8 mouse cellular contexts compared by ENCODE assay signal in genomic region chr2:84679016-84679415, GRCm38 (mm10). TPM values are rescaled to one million over a fixed set of nuclear protein-coding genes. Genes with fewer than 3 reads are reported as not detected.
DNase-seq lines count a peak whose midpoint lies in the region; ATAC-seq and TF ChIP-seq lines count a peak whose summit lies in the region.

Gene Tmx2 (minus strand): TSS chr2:84679140.

- TF ChIP-seq CTCF in layer of hippocampus, adult 2 months (conservative IDR thresholded peaks at IDR 0.05), result no peak
- TF ChIP-seq CTCF in forebrain, postnatal 0 days (IDR thresholded peaks at IDR 0.05; ENCODE audit: low read depth), result no peak

- 16% methylated on average over 8 of the region's 8 CpGs for WGBS in forebrain, postnatal 0 days
- 24% methylated on average over 8 of the region's 8 CpGs for WGBS in hindbrain, embryonic 13.5 days
- 10% methylated on average over 8 of the region's 8 CpGs for WGBS in liver, embryonic 12.5 days (ENCODE audit: insufficient replicate concordance)
- 13% methylated on average over 8 of the region's 8 CpGs for WGBS in stomach, embryonic 16.5 days

- H3K4me1 ChIP-seq in forebrain, postnatal 0 days (ENCODE audit: insufficient read depth), result 0 out of 2 replicates have a peak, but pooled peaks cover 14% of the 10 kb centered on the region
- peaks cover 29% of the 10 kb centered on the region for H3K4me1 ChIP-seq in hindbrain, embryonic 13.5 days (replicated peaks)
- H3K4me1 ChIP-seq in liver, embryonic 12.5 days, result peaks cover 61% of the 10 kb centered on the region
- H3K4me1 ChIP-seq in stomach, embryonic 16.5 days (ENCODE audit: control insufficient read depth, insufficient read depth, low read length), result peaks cover 14% of the 10 kb centered on the region

- peak within 1 kb of the TSS; percentile 84 for H3K4me2 ChIP-seq in forebrain, postnatal 0 days (ENCODE audit: low read depth)
- peak within 1 kb of the TSS; percentile 82 for H3K4me2 ChIP-seq in hindbrain, embryonic 13.5 days
- peak within 1 kb of the TSS; percentile 86 for H3K4me2 ChIP-seq in liver, embryonic 12.5 days
- peak within 1 kb of the TSS; percentile 95 for H3K4me2 ChIP-seq in stomach, embryonic 16.5 days (ENCODE audit: low read depth, low read length)

- H3K36me3 ChIP-seq in forebrain, postnatal 0 days (ENCODE audit: insufficient read depth), result peaks cover 24% of the 10 kb centered on the region
- H3K36me3 ChIP-seq in hindbrain, embryonic 13.5 days, result peaks cover 30% of the 10 kb centered on the region
- peaks cover 42% of the 10 kb centered on the region for H3K36me3 ChIP-seq in liver, embryonic 12.5 days
- peaks cover 6% of the 10 kb centered on the region; the same call in 1 of the 2 replicates for H3K36me3 ChIP-seq in stomach, embryonic 16.5 days (ENCODE audit: control insufficient read depth, insufficient read depth, low read length)

- peak within 1 kb of the TSS; percentile 97 for H3K4me3 ChIP-seq in layer of hippocampus, adult 2 months
- H3K4me3 ChIP-seq in forebrain, postnatal 0 days (ENCODE audit: low read depth, low read length), result peak within 1 kb of the TSS; percentile 99
- H3K4me3 ChIP-seq in hindbrain, embryonic 13.5 days, result peak within 1 kb of the TSS; percentile 97
- peak within 1 kb of the TSS; percentile 96 for H3K4me3 ChIP-seq in liver, embryonic 12.5 days
- H3K4me3 ChIP-seq in stomach, embryonic 16.5 days (replicated peaks; ENCODE audit: low read length), result peak within 1 kb of the TSS; percentile 100

- no peak for DNase-seq in layer of hippocampus, adult 2 months (ENCODE audit: low spot score in 2 of 2)
- no peak for DNase-seq in layer of hippocampus, adult 9-10 months (ENCODE audit: low spot score)
- DNase-seq in adrenal gland, adult 18-20 months (ENCODE audit: low spot score in 2 of 2), result no peak
- DNase-seq in forebrain, postnatal 0 days, result no peak
- no peak for DNase-seq in urinary bladder, postnatal 10 days (ENCODE audit: low spot score)

- no peaks in the 10 kb centered on the region for H3K27me3 ChIP-seq in forebrain, postnatal 0 days (ENCODE audit: insufficient read depth, low read length)
- no peaks in the 10 kb centered on the region for H3K27me3 ChIP-seq in hindbrain, embryonic 13.5 days
- H3K27me3 ChIP-seq in liver, embryonic 12.5 days (replicated peaks), result no peaks in the 10 kb centered on the region
- H3K27me3 ChIP-seq in stomach, embryonic 16.5 days (ENCODE audit: control insufficient read depth, insufficient read depth, low read length), result no peaks in the 10 kb centered on the region

- H3K9me3 ChIP-seq in forebrain, postnatal 0 days (ENCODE audit: low read length), result no peaks in the 10 kb centered on the region
- no peaks in the 10 kb centered on the region for H3K9me3 ChIP-seq in hindbrain, embryonic 13.5 days
- H3K9me3 ChIP-seq in liver, embryonic 12.5 days (replicated peaks), result no peaks in the 10 kb centered on the region
- H3K9me3 ChIP-seq in stomach, embryonic 16.5 days (replicated peaks; ENCODE audit: control insufficient read depth, low read length), result no peaks in the 10 kb centered on the region

- H3K27ac ChIP-seq in layer of hippocampus, adult 2 months, result peak within 1 kb of the TSS; percentile 90
- peak within 1 kb of the TSS; percentile 80 for H3K27ac ChIP-seq in forebrain, postnatal 0 days (ENCODE audit: low read depth, low read length)
- peak within 1 kb of the TSS; percentile 89 for H3K27ac ChIP-seq in hindbrain, embryonic 13.5 days
- peak within 1 kb of the TSS; percentile 88 for H3K27ac ChIP-seq in liver, embryonic 12.5 days
- H3K27ac ChIP-seq in stomach, embryonic 16.5 days (ENCODE audit: low read length), result peak within 1 kb of the TSS; percentile 82

- H3K9ac ChIP-seq in forebrain, postnatal 0 days, result peak within 1 kb of the TSS; percentile 77
- peak within 1 kb of the TSS; percentile 89 for H3K9ac ChIP-seq in hindbrain, embryonic 13.5 days
- peak within 1 kb of the TSS; percentile 87 for H3K9ac ChIP-seq in liver, embryonic 12.5 days
- H3K9ac ChIP-seq in stomach, embryonic 16.5 days (ENCODE audit: low read length), result peak within 1 kb of the TSS; percentile 95

- no peak for ATAC-seq in forebrain, postnatal 0 days
- no peak for ATAC-seq in hindbrain, embryonic 13.5 days (ENCODE audit: low FRiP score)
- ATAC-seq in liver, embryonic 12.5 days, result no peak
- ATAC-seq in stomach, embryonic 16.5 days (ENCODE audit: insufficient read depth, low FRiP score), result no peak

RNA-seq across cellular contexts. Expression of gene Tmx2, which starts in this region (rescaled TPM):
- 100 to 1,000 TPM; 231 to 240 TPM for total RNA-seq in layer of hippocampus, adult 2 months (2021)
- 100 to 1,000 TPM; 146 to 179 TPM for total RNA-seq in adrenal gland, adult 18-20 months (2021)
- 115 and 130 TPM in 2 replicates for total RNA-seq in forebrain, postnatal 0 days (2014; rRNA removed)
- polyA plus RNA-seq in forebrain, postnatal 0 days (2015; fragmentation: Nextera tagmentation; extraction: Ambion mirVana), result 206 and 248 TPM in 2 replicates
- polyA plus RNA-seq in hindbrain, embryonic 13.5 days (2015; fragmentation: Nextera tagmentation; extraction: Ambion mirVana), result 256 and 260 TPM in 2 replicates
- polyA plus RNA-seq in liver, embryonic 12.5 days (2016; fragmentation: Nextera tagmentation; extraction: Ambion mirVana), result 86.3 and 88.8 TPM in 2 replicates
- 125 and 127 TPM in 2 replicates for polyA plus RNA-seq in stomach, embryonic 16.5 days (2015; fragmentation: Nextera tagmentation; extraction: Ambion mirVana)
